Mouse (Mus musculus) kidney, adult 2 months (tissue): ENCODE data around the gene Htr3a.
A peak's percentile ranks its signal among the peaks of the same experiment; 100 is the strongest.

Source experiments
- CTCF ChIP-seq: fragments of 200-500 bp; conservative IDR thresholded peaks from 2 replicates; pipeline ENCODE4 v1.5.1; 2011; ENCODE audit warnings: low read depth, mild to moderate bottlenecking, control low read depth, low read length, moderate library complexity, mixed read lengths; ENCODE audit not compliant: insufficient read depth, insufficient read length
- POLR2A ChIP-seq: fragments of 200-500 bp; IDR thresholded peaks from one replicate; pipeline ENCODE4 v1.6.1; 2011; ENCODE audit warnings: low read depth, low read length, control low read depth

DNA sequence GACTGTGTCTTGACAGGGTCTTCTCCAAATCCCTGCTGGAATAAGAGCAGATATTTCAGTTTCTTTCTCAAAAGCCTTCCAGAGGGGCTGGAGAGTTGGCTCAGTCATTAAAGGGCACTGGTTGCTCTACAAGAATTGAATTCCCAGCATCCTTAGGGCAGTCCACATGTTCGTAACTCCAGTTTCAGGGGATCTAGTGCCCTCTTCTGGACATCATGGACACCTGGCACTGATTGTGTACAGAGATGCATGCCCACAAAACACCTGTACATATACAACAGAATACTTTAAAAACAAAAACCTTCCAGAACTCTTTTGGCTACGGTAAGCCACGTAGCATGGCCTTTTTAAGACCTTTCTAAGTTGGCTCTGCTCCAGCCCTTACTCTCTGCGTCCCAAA lies 54.7 kb downstream of the Htr3a start:
- peak; percentile 56 for TF ChIP-seq CTCF
- TF ChIP-seq POLR2A: no peak
